26 mouse cellular contexts compared by ENCODE assay signal in genomic region chr10:94508863-94509262, GRCm38 (mm10).
A peak's percentile ranks its signal among the peaks of the same experiment; 100 is the strongest.
DNase-seq lines count a peak whose midpoint lies in the region; ATAC-seq and TF ChIP-seq lines count a peak whose summit lies in the region.
"Had no signal": no experiment of that assay in that cellular context is flagged by ENCODE, and none has a peak within 500 bp of the region (broad histone marks: within the 10 kb centered on the region; RNA-seq: fewer than 3 reads in every experiment).

No protein-coding gene starts in this region.

- 67% methylated on average over 5 of the region's 5 CpGs for WGBS in lung, postnatal 0 days
- 70% methylated on average over 5 of the region's 5 CpGs for WGBS in hindbrain, embryonic 11.5 days
- 72% methylated on average over 5 of the region's 5 CpGs for WGBS in hindbrain, embryonic 16.5 days

- H3K9ac ChIP-seq in lung, postnatal 0 days (replicated peaks; ENCODE audit: low read depth), result no peak overlapping the region
- no peak overlapping the region for H3K9ac ChIP-seq in hindbrain, embryonic 11.5 days (ENCODE audit: low read depth, low read length)
- H3K9ac ChIP-seq in hindbrain, embryonic 16.5 days (ENCODE audit: low read depth, low read length), result no peak overlapping the region
- H3K9ac ChIP-seq: embryonic facial prominence, embryonic 12.5 days; embryonic facial prominence, embryonic 15.5 days; heart, embryonic 13.5 days; hindbrain, embryonic 12.5 days; hindbrain, embryonic 15.5 days had no signal

- ATAC-seq in lung, postnatal 0 days, result peak; percentile 43
- peak; percentile 73 for ATAC-seq in common myeloid progenitor, adult 5-6 weeks (replicated peaks; ENCODE audit: low read depth, poor library complexity, severe bottlenecking)
- peak; percentile 72 for ATAC-seq in megakaryocyte progenitor cell, adult 5-6 weeks (replicated peaks; ENCODE audit: poor library complexity)
- ATAC-seq in hindbrain, embryonic 11.5 days (ENCODE audit: low FRiP score), result no peak
- ATAC-seq in hindbrain, embryonic 16.5 days, result no peak
- ATAC-seq: forebrain, embryonic 14.5 days; Patski had no signal

- no peaks in the 10 kb centered on the region for H3K9me3 ChIP-seq in lung, postnatal 0 days (ENCODE audit: low read length)
- H3K9me3 ChIP-seq in hindbrain, embryonic 11.5 days (ENCODE audit: control insufficient read depth, low read length), result no peaks in the 10 kb centered on the region
- H3K9me3 ChIP-seq in hindbrain, embryonic 16.5 days (ENCODE audit: control insufficient read depth, low read length), result no peaks in the 10 kb centered on the region
- H3K9me3 ChIP-seq: embryonic facial prominence, embryonic 12.5 days; embryonic facial prominence, embryonic 15.5 days; G1E; heart, embryonic 10.5 days; heart, embryonic 13.5 days; hindbrain, embryonic 12.5 days; hindbrain, embryonic 15.5 days had no signal

- no peak overlapping the region for H3K4me3 ChIP-seq in lung, postnatal 0 days (ENCODE audit: low read depth, low read length)
- H3K4me3 ChIP-seq in hindbrain, embryonic 11.5 days (ENCODE audit: low read depth, low read length), result no peak overlapping the region
- H3K4me3 ChIP-seq in hindbrain, embryonic 16.5 days (ENCODE audit: low read length), result no peak overlapping the region
- H3K4me3 ChIP-seq: embryonic facial prominence, embryonic 12.5 days; embryonic facial prominence, embryonic 15.5 days; heart, adult 2 months; heart, embryonic 10.5 days; heart, embryonic 13.5 days; hindbrain, embryonic 12.5 days; hindbrain, embryonic 15.5 days had no signal

- H3K4me1 ChIP-seq in lung, postnatal 0 days (ENCODE audit: insufficient read depth, low read depth, low read length), result no peaks in the 10 kb centered on the region
- H3K4me1 ChIP-seq in hindbrain, embryonic 11.5 days (replicated peaks; ENCODE audit: control insufficient read depth, insufficient read depth, low read length), result no peaks in the 10 kb centered on the region
- no peaks in the 10 kb centered on the region for H3K4me1 ChIP-seq in hindbrain, embryonic 16.5 days (ENCODE audit: control insufficient read depth, insufficient read depth, low read depth, low read length)
- H3K4me1 ChIP-seq: embryonic facial prominence, embryonic 12.5 days; embryonic facial prominence, embryonic 15.5 days; hindbrain, embryonic 15.5 days had no signal

- no peak for TF ChIP-seq CTCF in lung, postnatal 0 days (IDR thresholded peaks at IDR 0.05)

- DNase-seq in lung, postnatal 0 days (ENCODE audit: low spot score), result peak; percentile 50
- no peak for DNase-seq in lung, postnatal 14 days
- DNase-seq in hindbrain, embryonic 11.5 days (ENCODE audit: low spot score), result no peak
- DNase-seq in cerebellum, postnatal 36 days, result no peak
- DNase-seq: adrenal gland, postnatal 14 days; B cell, adult 2 months; cerebellum, adult 11-12 months; cerebellum, adult 8-10 months; cerebellum, postnatal 10 days; gastrocnemius, postnatal 25 days; heart, adult 2 months; heart, postnatal 14 days; heart, postnatal 4 days had no signal

- no peaks in the 10 kb centered on the region for H3K36me3 ChIP-seq in lung, postnatal 0 days (ENCODE audit: insufficient read depth, low read length)
- H3K36me3 ChIP-seq in hindbrain, embryonic 11.5 days (ENCODE audit: control insufficient read depth, insufficient read depth, low read length), result no peaks in the 10 kb centered on the region
- no peaks in the 10 kb centered on the region for H3K36me3 ChIP-seq in hindbrain, embryonic 16.5 days (ENCODE audit: control insufficient read depth, insufficient read depth, low read length)
- H3K36me3 ChIP-seq: embryonic facial prominence, embryonic 12.5 days; embryonic facial prominence, embryonic 15.5 days; G1E; heart, embryonic 10.5 days; heart, embryonic 13.5 days; hindbrain, embryonic 12.5 days; hindbrain, embryonic 15.5 days had no signal

- no peak overlapping the region for H3K27ac ChIP-seq in lung, postnatal 0 days (ENCODE audit: low read length)
- no peak overlapping the region for H3K27ac ChIP-seq in hindbrain, embryonic 11.5 days (ENCODE audit: low read depth, low read length)
- H3K27ac ChIP-seq in hindbrain, embryonic 16.5 days (ENCODE audit: low read depth, low read length), result no peak overlapping the region
- H3K27ac ChIP-seq: embryonic facial prominence, embryonic 12.5 days; embryonic facial prominence, embryonic 15.5 days; heart, adult 2 months; heart, embryonic 10.5 days; heart, embryonic 13.5 days; hindbrain, embryonic 12.5 days; hindbrain, embryonic 15.5 days had no signal

- no peaks in the 10 kb centered on the region for H3K27me3 ChIP-seq in lung, postnatal 0 days (replicated peaks; ENCODE audit: insufficient read depth, low read length)
- H3K27me3 ChIP-seq in hindbrain, embryonic 11.5 days (ENCODE audit: control insufficient read depth, insufficient read depth, low read length), result no peaks in the 10 kb centered on the region
- H3K27me3 ChIP-seq in hindbrain, embryonic 16.5 days (replicated peaks; ENCODE audit: control insufficient read depth, insufficient read depth, low read length), result no peaks in the 10 kb centered on the region
- H3K27me3 ChIP-seq: CH12.LX; hindbrain, embryonic 15.5 days; Patski had no signal

- H3K4me2 ChIP-seq in lung, postnatal 0 days (replicated peaks; ENCODE audit: low read depth, low read length), result no peak overlapping the region
- H3K4me2 ChIP-seq in hindbrain, embryonic 11.5 days (replicated peaks; ENCODE audit: low read depth, low read length), result no peak overlapping the region
- H3K4me2 ChIP-seq in hindbrain, embryonic 16.5 days (ENCODE audit: low read length), result no peak overlapping the region
- H3K4me2 ChIP-seq: embryonic facial prominence, embryonic 12.5 days; embryonic facial prominence, embryonic 15.5 days; heart, embryonic 13.5 days; hindbrain, embryonic 12.5 days; hindbrain, embryonic 15.5 days had no signal

- TF ChIP-seq EP300 in lung, postnatal 0 days (IDR thresholded peaks at IDR 0.05), result 0 out of 2 replicates have a peak, but pooled peaks have one; percentile 18

Comparison
In these comparisons a context has a peak if more than half of its experiments do, and no peak if none do; other contexts are left out.
1. ATAC-seq: peak in lung, postnatal 0 days (single experiment), common myeloid progenitor, adult 5-6 weeks (single experiment) and megakaryocyte progenitor cell, adult 5-6 weeks (single experiment); none in hindbrain, embryonic 11.5 days (single experiment) and hindbrain, embryonic 16.5 days (single experiment).